Mouse (Mus musculus): ENCODE measurements around the gene Slc6a13. TPM values are rescaled to one million over a fixed set of nuclear protein-coding genes. Genes with fewer than 3 reads are reported as not detected.
A peak's percentile ranks its signal among the peaks of the same experiment; 100 is the strongest.

The Slc6a13 gene
- polyA plus RNA-seq, 1 experiment from 2014 or later = 0.52 TPM

DNA sequence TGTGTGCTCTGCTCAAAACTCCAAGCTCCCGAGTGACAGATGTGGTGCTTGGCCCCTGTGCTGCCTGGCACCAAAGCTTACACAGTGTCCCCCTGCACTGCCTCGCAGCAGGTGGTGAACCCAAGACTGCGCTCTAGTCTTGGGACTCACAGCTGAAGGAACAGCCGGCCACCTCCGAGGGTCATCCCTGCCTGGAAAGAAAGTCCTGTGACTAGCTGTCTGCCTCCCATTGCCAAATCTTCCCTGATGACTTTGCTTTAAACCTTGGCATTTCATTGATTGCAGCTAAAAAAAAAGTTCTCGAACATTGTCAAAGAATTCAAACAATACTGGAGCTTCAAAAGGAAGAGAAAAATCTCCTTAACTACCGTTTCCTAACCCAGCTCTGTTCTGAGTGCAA lies 710 bp upstream of the Slc6a13 start:
- WGBS = 46% methylated on average over 7 of the region's 7 CpGs
- Histone ChIP-seq H3K9me3 (ENCODE audit: control insufficient read depth, low read length) (no peaks in the 10 kb centered on the region), H3K9ac (ENCODE audit: low read length) (no peak overlapping the region), H3K27me3 (ENCODE audit: control insufficient read depth, insufficient read depth, low read length) (no peaks in the 10 kb centered on the region), H3K4me3 (ENCODE audit: low read depth, low read length) (no peak overlapping the region), H3K4me2 (replicated peaks; ENCODE audit: low read depth) (no peak overlapping the region), H3K4me1 (replicated peaks; ENCODE audit: control insufficient read depth, insufficient read depth) (peaks cover 5% of the 10 kb centered on the region; the same call in 1 of the 2 replicates), H3K36me3 (ENCODE audit: control insufficient read depth, insufficient read depth, low read length) (no peaks in the 10 kb centered on the region), H3K27ac (replicated peaks) (no peak overlapping the region)
- DNase-seq (ENCODE audit: low spot score) (no peak), ATAC-seq (ENCODE audit: low FRiP score, low TSS enrichment) (no peak)
- TF ChIP-seq CTCF (IDR thresholded peaks at IDR 0.05; ENCODE audit: low read depth) (no peak), EP300 (optimal IDR thresholded peaks at IDR 0.05) (no peak)

DNA sequence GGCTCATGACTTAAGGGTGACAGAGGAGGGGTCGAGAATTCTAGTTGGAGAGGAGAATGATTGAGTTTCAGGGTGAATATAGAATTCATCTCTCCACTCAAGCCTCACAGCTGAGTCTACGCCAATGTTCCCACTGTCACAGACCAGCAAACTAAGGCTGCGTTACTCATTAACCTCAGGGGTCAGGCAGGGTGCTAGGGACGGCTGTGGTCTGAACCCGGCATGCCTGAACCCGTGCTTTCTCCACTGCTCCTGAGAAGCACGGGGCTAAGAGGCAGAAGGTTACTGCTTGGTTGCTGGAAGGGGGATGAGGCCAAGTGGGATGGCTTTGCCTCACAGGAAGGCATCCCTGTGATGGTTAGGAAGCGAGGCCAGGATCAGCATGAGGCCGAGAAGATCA lies 477 bp downstream of the Slc6a13 start:
- H3K9me3 ChIP-seq (ENCODE audit: control insufficient read depth, low read length) = no peaks in the 10 kb centered on the region
- 35% methylated on average over 9 of the region's 9 CpGs for WGBS
- H3K36me3 ChIP-seq (ENCODE audit: control insufficient read depth, insufficient read depth, low read length) = no peaks in the 10 kb centered on the region
- ATAC-seq (ENCODE audit: low FRiP score, low TSS enrichment) (no peak), DNase-seq (ENCODE audit: low spot score) (no peak)
- no peak overlapping the region for H3K9ac ChIP-seq (ENCODE audit: low read length)
- TF ChIP-seq CTCF (IDR thresholded peaks at IDR 0.05; ENCODE audit: low read depth) (no peak), EP300 (optimal IDR thresholded peaks at IDR 0.05) (no peak)
- H3K4me3 ChIP-seq (ENCODE audit: low read depth, low read length) = no peak overlapping the region
- H3K27me3 ChIP-seq (ENCODE audit: control insufficient read depth, insufficient read depth, low read length) = no peaks in the 10 kb centered on the region
- H3K4me2 ChIP-seq (replicated peaks; ENCODE audit: low read depth) = peak overlapping the region; percentile 5; the same call in 1 of the 2 replicates
- peaks cover 5% of the 10 kb centered on the region; the same call in 1 of the 2 replicates for H3K4me1 ChIP-seq (replicated peaks; ENCODE audit: control insufficient read depth, insufficient read depth)
- no peak overlapping the region for H3K27ac ChIP-seq (replicated peaks)

DNA sequence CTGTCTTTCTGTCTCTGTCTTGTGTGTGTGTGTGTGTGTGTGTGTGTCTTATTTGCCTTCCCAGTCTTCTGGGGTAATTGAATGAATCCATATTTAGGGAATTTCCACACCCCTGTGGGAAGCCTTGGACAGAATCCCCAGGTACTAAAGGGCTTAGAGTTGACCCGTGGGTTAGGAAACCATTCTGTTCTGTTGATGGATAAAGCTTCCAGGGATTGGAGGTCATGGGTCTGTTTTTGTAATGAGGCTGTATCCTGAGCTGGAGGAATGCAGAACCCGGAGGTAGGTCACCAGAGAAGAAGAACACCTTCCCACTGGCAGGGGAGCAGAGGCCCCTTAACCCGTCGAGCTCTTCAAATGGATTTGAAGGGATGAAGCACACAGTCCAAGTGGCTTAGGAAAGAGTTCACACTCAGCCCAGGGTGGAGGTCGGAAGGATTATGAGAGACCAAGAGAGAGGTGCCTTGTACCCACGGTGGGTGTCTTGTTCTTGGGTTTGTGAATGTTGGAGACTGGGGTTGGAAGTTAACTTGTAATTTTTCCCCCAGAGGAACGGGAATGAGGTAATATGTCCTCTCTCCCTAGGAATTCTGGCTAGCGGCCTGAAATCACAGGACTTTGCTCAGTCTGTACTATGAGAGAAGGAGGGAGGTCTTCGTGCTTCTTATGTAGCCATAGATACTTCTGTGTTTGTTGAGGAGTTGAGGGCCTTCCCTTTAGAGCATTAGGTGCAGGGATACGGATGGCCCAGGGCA lies 3.6 kb downstream of the Slc6a13 start:
- 61% methylated on average over 10 of the region's 10 CpGs for WGBS
- H3K36me3 ChIP-seq (ENCODE audit: control insufficient read depth, insufficient read depth, low read length) = no peaks in the 10 kb centered on the region
- H3K9ac ChIP-seq (ENCODE audit: low read length) = no peak overlapping the region
- H3K9me3 ChIP-seq (ENCODE audit: control insufficient read depth, low read length) = no peaks in the 10 kb centered on the region
- DNase-seq (ENCODE audit: low spot score) (no peak), ATAC-seq (ENCODE audit: low FRiP score, low TSS enrichment) (no peak)
- H3K4me3 ChIP-seq (ENCODE audit: low read depth, low read length) = no peak overlapping the region
- H3K27me3 ChIP-seq (ENCODE audit: control insufficient read depth, insufficient read depth, low read length) = no peaks in the 10 kb centered on the region
- TF ChIP-seq CTCF (IDR thresholded peaks at IDR 0.05; ENCODE audit: low read depth) (no peak), EP300 (optimal IDR thresholded peaks at IDR 0.05) (no peak)
- H3K4me1 ChIP-seq (replicated peaks; ENCODE audit: control insufficient read depth, insufficient read depth) = peaks cover 5% of the 10 kb centered on the region; the same call in 1 of the 2 replicates
- no peak overlapping the region for H3K27ac ChIP-seq (replicated peaks)
- H3K4me2 ChIP-seq (replicated peaks; ENCODE audit: low read depth) = no peak overlapping the region

DNA sequence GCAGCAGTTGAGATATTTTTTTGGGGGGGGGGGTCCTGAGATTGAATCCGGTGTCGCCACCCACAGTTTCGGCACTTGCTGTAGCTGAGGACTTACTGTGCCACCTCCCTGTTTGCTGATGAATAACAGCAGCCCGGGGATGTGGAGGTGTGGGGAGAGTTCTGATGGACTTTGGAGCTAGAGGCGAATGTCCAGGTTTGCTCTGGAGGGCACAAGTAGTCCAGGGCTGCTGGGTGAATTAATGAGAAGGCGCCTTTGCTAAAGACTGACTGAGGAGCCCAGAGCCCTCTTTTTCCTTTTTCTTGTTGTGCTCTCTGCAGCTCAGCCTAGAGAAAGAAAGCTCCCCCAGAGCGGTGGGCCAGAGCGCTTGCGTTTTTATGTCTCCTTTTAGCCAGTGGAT lies 4.6 kb downstream of the Slc6a13 start:
- Histone ChIP-seq H3K27me3 (ENCODE audit: control insufficient read depth, insufficient read depth, low read length) (no peaks in the 10 kb centered on the region), H3K27ac (replicated peaks) (no peak overlapping the region), H3K9ac (ENCODE audit: low read length) (no peak overlapping the region), H3K9me3 (ENCODE audit: control insufficient read depth, low read length) (no peaks in the 10 kb centered on the region), H3K4me2 (replicated peaks; ENCODE audit: low read depth) (no peak overlapping the region), H3K4me3 (ENCODE audit: low read depth, low read length) (no peak overlapping the region), H3K4me1 (replicated peaks; ENCODE audit: control insufficient read depth, insufficient read depth) (peaks cover 5% of the 10 kb centered on the region; the same call in 1 of the 2 replicates), H3K36me3 (ENCODE audit: control insufficient read depth, insufficient read depth, low read length) (no peaks in the 10 kb centered on the region)
- WGBS = 75% methylated on average over 9 of the region's 9 CpGs
- TF ChIP-seq EP300 (optimal IDR thresholded peaks at IDR 0.05) = no peak
- TF ChIP-seq CTCF (IDR thresholded peaks at IDR 0.05; ENCODE audit: low read depth) = no peak
- no peak for DNase-seq (ENCODE audit: low spot score)
- ATAC-seq (ENCODE audit: low FRiP score, low TSS enrichment) = no peak

DNA sequence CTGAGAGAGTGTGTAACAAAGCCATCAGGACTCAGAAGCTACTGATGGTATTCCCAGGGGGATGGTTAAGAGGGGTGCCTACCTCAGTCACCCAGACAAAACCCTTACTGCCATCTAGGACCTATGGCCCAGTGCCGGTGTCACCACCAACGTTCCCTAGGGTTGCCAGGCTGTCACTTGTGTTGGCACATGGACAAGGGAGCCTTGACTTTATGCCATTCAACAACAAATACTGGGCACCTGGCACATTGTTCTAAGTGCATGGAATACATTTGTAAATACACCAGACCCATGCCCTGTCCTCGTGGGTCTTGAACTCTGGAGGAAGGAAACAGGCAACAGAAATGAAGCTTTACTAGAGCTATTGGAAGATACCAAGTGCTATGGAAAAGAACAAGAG lies 5.5 kb downstream of the Slc6a13 start:
- 84% methylated on average over 3 of the region's 3 CpGs for WGBS
- no peak overlapping the region for H3K27ac ChIP-seq (replicated peaks)
- H3K9ac ChIP-seq (ENCODE audit: low read length) = no peak overlapping the region
- no peak for ATAC-seq (ENCODE audit: low FRiP score, low TSS enrichment)
- H3K4me3 ChIP-seq (ENCODE audit: low read depth, low read length) = no peak overlapping the region
- H3K4me1 ChIP-seq (replicated peaks; ENCODE audit: control insufficient read depth, insufficient read depth) = no peaks in the 10 kb centered on the region
- TF ChIP-seq CTCF (IDR thresholded peaks at IDR 0.05; ENCODE audit: low read depth) (no peak), EP300 (optimal IDR thresholded peaks at IDR 0.05) (no peak)
- H3K4me2 ChIP-seq (replicated peaks; ENCODE audit: low read depth) = no peak overlapping the region
- no peak for DNase-seq (ENCODE audit: low spot score)
- H3K9me3 ChIP-seq (ENCODE audit: control insufficient read depth, low read length) = no peaks in the 10 kb centered on the region
- no peaks in the 10 kb centered on the region for H3K27me3 ChIP-seq (ENCODE audit: control insufficient read depth, insufficient read depth, low read length)
- H3K36me3 ChIP-seq (ENCODE audit: control insufficient read depth, insufficient read depth, low read length) = no peaks in the 10 kb centered on the region

DNA sequence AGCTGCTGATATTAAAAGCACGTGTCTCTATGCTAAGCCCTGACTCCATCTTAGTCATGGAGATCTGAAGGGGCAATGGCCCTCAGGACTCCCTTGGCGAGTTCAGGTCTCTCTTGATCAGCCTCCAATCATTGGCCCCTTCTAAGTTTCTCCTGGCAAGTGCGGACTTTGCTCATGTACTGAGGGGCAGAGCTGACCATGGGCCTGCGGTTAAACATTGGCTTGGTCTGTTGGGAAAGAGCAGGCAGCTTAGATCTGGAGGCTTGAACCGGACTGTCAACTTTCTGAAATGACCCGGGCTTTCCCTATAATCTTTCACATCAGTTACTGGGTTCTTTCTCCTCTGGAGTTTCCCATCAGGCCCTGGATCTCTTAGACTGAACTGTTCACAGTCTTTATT lies 11.0 kb downstream of the Slc6a13 start:
- H3K4me3 ChIP-seq (ENCODE audit: low read depth, low read length) = no peak overlapping the region
- H3K27me3 ChIP-seq (ENCODE audit: control insufficient read depth, insufficient read depth, low read length) = no peaks in the 10 kb centered on the region
- H3K36me3 ChIP-seq (ENCODE audit: control insufficient read depth, insufficient read depth, low read length) = no peaks in the 10 kb centered on the region
- WGBS = 76% methylated on average over 6 of the region's 6 CpGs
- H3K27ac ChIP-seq (replicated peaks) = no peak overlapping the region
- H3K9ac ChIP-seq (ENCODE audit: low read length) = no peak overlapping the region
- ATAC-seq (ENCODE audit: low FRiP score, low TSS enrichment) (no peak), DNase-seq (ENCODE audit: low spot score) (no peak)
- no peak overlapping the region for H3K4me2 ChIP-seq (replicated peaks; ENCODE audit: low read depth)
- no peaks in the 10 kb centered on the region for H3K9me3 ChIP-seq (ENCODE audit: control insufficient read depth, low read length)
- no peaks in the 10 kb centered on the region for H3K4me1 ChIP-seq (replicated peaks; ENCODE audit: control insufficient read depth, insufficient read depth)
- TF ChIP-seq CTCF (IDR thresholded peaks at IDR 0.05; ENCODE audit: low read depth) = no peak
- TF ChIP-seq EP300 (optimal IDR thresholded peaks at IDR 0.05) = no peak
